Mouse (Mus musculus) limb, embryonic 15.5 days (tissue): ENCODE measurements around the gene Hps6. TPM values are rescaled to one million over a fixed set of nuclear protein-coding genes. Genes with fewer than 3 reads are reported as not detected.
A peak's percentile ranks its signal among the peaks of the same experiment; 100 is the strongest.
"Not testable (repeated sequence)": the region's sequence is repeated elsewhere in the genome, so short reads cannot be mapped to it uniquely, and the experiment has no call there.

Experiments
- ATAC-seq: fragments of 200-750 bp; cut with Nextera tagmentation; 2 replicates; pipeline ENCODE4 v1.8.0; 2017; ENCODE audit warnings: low read depth, moderate TSS enrichment; ENCODE audit not compliant: insufficient number of reproducible peaks, low FRiP score, low TSS enrichment
- H3K27ac ChIP-seq: fragments of 300-500 bp; sonication (generic); 2 replicates; pipeline ENCODE4 v1.5.1; 2015; ENCODE audit warnings: moderate library complexity, mild to moderate bottlenecking, inconsistent platforms
- H3K27me3 ChIP-seq: fragments of 300-500 bp; sonication (generic); 2 replicates; pipeline ENCODE4 v1.6.1; 2015; ENCODE audit warnings: inconsistent platforms
- H3K36me3 ChIP-seq: fragments of 300-500 bp; sonication (generic); 2 replicates; pipeline ENCODE4 v1.6.1; 2015; ENCODE audit warnings: inconsistent platforms
- H3K4me1 ChIP-seq: fragments of 300-500 bp; sonication (generic); 2 replicates; pipeline ENCODE4 v1.6.1; 2015; ENCODE audit warnings: inconsistent platforms
- H3K4me2 ChIP-seq: fragments of 300-500 bp; sonication (generic); 2 replicates; pipeline ENCODE4 v1.6.1; 2015; ENCODE audit warnings: mild to moderate bottlenecking, inconsistent platforms
- H3K4me3 ChIP-seq: fragments of 300-500 bp; sonication (generic); 2 replicates; pipeline ENCODE4 v1.5.1; 2015; ENCODE audit warnings: mild to moderate bottlenecking, inconsistent platforms
- H3K9ac ChIP-seq: fragments of 300-500 bp; sonication (generic); 2 replicates; pipeline ENCODE4 v1.6.1; 2015; ENCODE audit warnings: inconsistent platforms
- H3K9me3 ChIP-seq: fragments of 300-500 bp; sonication (generic); 2 replicates; pipeline ENCODE4 v1.6.1; 2016; ENCODE audit warnings: inconsistent platforms
- WGBS: fragments of 180-500 bp; shearing (Covaris S2); methylation state at CpG from one replicate; pipeline ENCODE4 v1.1.7; 2015; 5-methylcytosine and 5-hydroxymethylcytosine counted together
- polyA plus RNA-seq: library from polyadenylated mRNA; unstranded; fragments of >200 nt; fragmentation: Nextera tagmentation; extraction: Ambion mirVana; gene quantifications from 2 replicates; pipeline ENCODE4 v1.2.1, GENCODE M21; 2015

Hps6 gene
- polyA plus RNA-seq, result 8.8 and 9.2 TPM in 2 replicates

- Histone ChIP-seq H3K9me3 (no peaks in the 10 kb centered on the region), H3K4me3 (peak within 1 kb of the TSS; percentile 74), H3K27ac (peak within 1 kb of the TSS; percentile 50; the same call in 1 of the 2 replicates), H3K9ac (peak within 1 kb of the TSS; percentile 77), H3K4me1 (peaks cover 26% of the 10 kb centered on the region), H3K36me3 (no peaks in the 10 kb centered on the region; the same call in 1 of the 2 replicates), H3K4me2 (peak within 1 kb of the TSS; percentile 99), H3K27me3 (no peaks in the 10 kb centered on the region)
- peak; percentile 37; the same call in 1 of the 2 replicates for ATAC-seq
- WGBS, result 2% methylated on average over 69 of the region's 70 CpGs
Observed at GRCm38 (mm10) chr19:46003371-46004226, at the start of gene Hps6. Gene Hps6, plus strand, starts transcription at chr19:46003508.

- 90% methylated on average over 7 of the region's 7 CpGs for WGBS
- Histone ChIP-seq H3K9me3 (no peaks in the 10 kb centered on the region), H3K36me3 (peaks cover 36% of the 10 kb centered on the region), H3K27me3 (no peaks in the 10 kb centered on the region), H3K4me2 (no peak overlapping the region), H3K4me3 (no peak overlapping the region), H3K27ac (no peak overlapping the region), H3K9ac (no peak overlapping the region), H3K4me1 (no peaks in the 10 kb centered on the region)
- ATAC-seq, result no peak
Observed at GRCm38 (mm10) chr19:45956736-45957135, 46.6 kb upstream of the Hps6 start.

- ATAC-seq, result no peak
- no peak overlapping the region for H3K4me3 ChIP-seq
- H3K9ac ChIP-seq, result no peak overlapping the region
- WGBS, result 24% methylated on average over 5 of the region's 5 CpGs
- H3K4me1 ChIP-seq, result no peaks in the 10 kb centered on the region
- H3K27ac ChIP-seq, result no peak overlapping the region
- no peaks in the 10 kb centered on the region for H3K9me3 ChIP-seq
- no peaks in the 10 kb centered on the region for H3K27me3 ChIP-seq
- no peak overlapping the region for H3K4me2 ChIP-seq
- H3K36me3 ChIP-seq, result peaks cover 48% of the 10 kb centered on the region
Observed at GRCm38 (mm10) chr19:45960770-45961169, 42.5 kb upstream of the Hps6 start.

GRCm38 (mm10) chr19:45984379-45984778 is 18.9 kb upstream of the Hps6 start:
- H3K9me3 ChIP-seq, result no peaks in the 10 kb centered on the region
- H3K27me3 ChIP-seq, result no peaks in the 10 kb centered on the region
- H3K9ac ChIP-seq, result no peak overlapping the region
- H3K4me3 ChIP-seq, result no peak overlapping the region
- no peak for ATAC-seq
- H3K27ac ChIP-seq, result no peak overlapping the region
- H3K4me2 ChIP-seq, result no peak overlapping the region
- no peaks in the 10 kb centered on the region for H3K4me1 ChIP-seq
- peaks cover 11% of the 10 kb centered on the region for H3K36me3 ChIP-seq

- Histone ChIP-seq H3K36me3 (peaks cover 11% of the 10 kb centered on the region), H3K4me2 (no peak overlapping the region), H3K27ac (no peak overlapping the region), H3K9ac (no peak overlapping the region), H3K9me3 (no peaks in the 10 kb centered on the region), H3K4me3 (no peak overlapping the region), H3K4me1 (no peaks in the 10 kb centered on the region), H3K27me3 (no peaks in the 10 kb centered on the region)
- no peak for ATAC-seq
- WGBS, result 93% methylated on average over 3 of the region's 3 CpGs
Observed at GRCm38 (mm10) chr19:45988238-45988637, 15.1 kb upstream of the Hps6 start.

- H3K27ac ChIP-seq, result no peak overlapping the region
Observed at GRCm38 (mm10) chr19:45991171-45991570, 12.1 kb upstream of the Hps6 start.

GRCm38 (mm10) chr19:45993441-45993840 is 9.9 kb upstream of the Hps6 start:
- 75% methylated on average over 6 of the region's 6 CpGs for WGBS
- ATAC-seq, H3K36me3 ChIP-seq, H3K4me1 ChIP-seq, H3K4me3 ChIP-seq, H3K9ac ChIP-seq, H3K27ac ChIP-seq, H3K27me3 ChIP-seq, H3K9me3 ChIP-seq, H3K4me2 ChIP-seq: not testable (repeated sequence)

More at GRCm38 (mm10) chr19:45991171-45991570, 12.1 kb upstream of the Hps6 start:
- WGBS, result 96% methylated on average over 3 of the region's 3 CpGs
- Histone ChIP-seq H3K9me3 (no peaks in the 10 kb centered on the region), H3K4me2 (no peak overlapping the region), H3K27me3 (no peaks in the 10 kb centered on the region), H3K4me1 (no peaks in the 10 kb centered on the region), H3K9ac (no peak overlapping the region), H3K36me3 (peaks cover 16% of the 10 kb centered on the region), H3K4me3 (no peak overlapping the region)
- no peak for ATAC-seq

- 94% methylated on average over 13 of the region's 13 CpGs for WGBS
- peaks cover 5% of the 10 kb centered on the region; the same call in 1 of the 2 replicates for H3K4me1 ChIP-seq
- H3K27ac ChIP-seq, result no peak overlapping the region; the same call in 1 of the 2 replicates
- ATAC-seq, result no peak
- H3K4me2 ChIP-seq, result no peak overlapping the region
- H3K36me3 ChIP-seq, result peaks cover 4% of the 10 kb centered on the region; the same call in 1 of the 2 replicates
- H3K9me3 ChIP-seq, result no peaks in the 10 kb centered on the region
- H3K9ac ChIP-seq, result no peak overlapping the region
- no peaks in the 10 kb centered on the region for H3K27me3 ChIP-seq
- H3K4me3 ChIP-seq, result no peak overlapping the region
Observed at GRCm38 (mm10) chr19:45993981-45994737, 9.1 kb upstream of the Hps6 start.

- H3K27me3 ChIP-seq, result no peaks in the 10 kb centered on the region
- WGBS, result 56% methylated on average over 5 of the region's 5 CpGs
- H3K9ac ChIP-seq, result 0 out of 2 replicates have a peak overlapping the region, but pooled peaks have one; percentile 14
- peaks cover 4% of the 10 kb centered on the region; the same call in 1 of the 2 replicates for H3K36me3 ChIP-seq
- peak overlapping the region; percentile 81 for H3K4me3 ChIP-seq
- H3K4me2 ChIP-seq, result peak overlapping the region; percentile 60
- 0 out of 2 replicates have a peak overlapping the region, but pooled peaks have one; percentile 96 for H3K27ac ChIP-seq
- no peak for ATAC-seq
- peaks cover 5% of the 10 kb centered on the region; the same call in 1 of the 2 replicates for H3K4me1 ChIP-seq
- no peaks in the 10 kb centered on the region for H3K9me3 ChIP-seq
Observed at GRCm38 (mm10) chr19:45997365-45997764, 5.9 kb upstream of the Hps6 start.

GRCm38 (mm10) chr19:45997785-45998693 is 5.3 kb upstream of the Hps6 start, which contains the start of gene Armh3:
Gene Armh3, minus strand, starts transcription at chr19:45998488.
- Histone ChIP-seq H3K27me3 (no peaks in the 10 kb centered on the region), H3K36me3 (peaks cover 4% of the 10 kb centered on the region; the same call in 1 of the 2 replicates), H3K4me3 (peak within 1 kb of the TSS; percentile 81), H3K9ac (peak within 1 kb of the TSS; percentile 90), H3K4me1 (peaks cover 6% of the 10 kb centered on the region), H3K27ac (peak within 1 kb of the TSS; percentile 96), H3K9me3 (no peaks in the 10 kb centered on the region), H3K4me2 (peak within 1 kb of the TSS; percentile 60)
- ATAC-seq, result peak; percentile 91
- WGBS, result under 1% methylated on average over 76 of the region's 76 CpGs

- Histone ChIP-seq H3K4me2 (peak overlapping the region; percentile 60), H3K9ac (no peak overlapping the region), H3K27ac (no peak overlapping the region), H3K36me3 (peaks cover 4% of the 10 kb centered on the region; the same call in 1 of the 2 replicates), H3K4me1 (peaks cover 13% of the 10 kb centered on the region), H3K27me3 (no peaks in the 10 kb centered on the region), H3K4me3 (peak overlapping the region; percentile 81), H3K9me3 (no peaks in the 10 kb centered on the region)
- 7% methylated on average over 8 of the region's 8 CpGs for WGBS
- ATAC-seq, result no peak
Observed at GRCm38 (mm10) chr19:45998694-45999217, 4.6 kb upstream of the Hps6 start.
